Mouse (Mus musculus): ENCODE results near the gene Sh3pxd2a. TPM values are rescaled to one million over a fixed set of nuclear protein-coding genes. Genes with fewer than 3 reads are reported as not detected.

Gene Sh3pxd2a
- polyA plus RNA-seq, 1 experiment, result 15.5 TPM

GRCm38 (mm10) chr19:47446130-47446529 lies 18.1 kb downstream of the Sh3pxd2a start:
- Histone ChIP-seq H3K27me3 (replicated peaks; ENCODE audit: control insufficient read depth, insufficient read depth, low read length) (no peaks in the 10 kb centered on the region), H3K4me1 (ENCODE audit: control insufficient read depth, insufficient read depth, low read length) (peaks cover 19% of the 10 kb centered on the region), H3K4me3 (ENCODE audit: insufficient read depth, low read depth, low read length) (no peak overlapping the region), H3K27ac (ENCODE audit: insufficient read depth, low read depth, low read length) (no peak overlapping the region), H3K36me3 (ENCODE audit: control insufficient read depth, insufficient read depth, low read length) (no peaks in the 10 kb centered on the region)
- TF ChIP-seq POLR2A (IDR thresholded peaks at IDR 0.05; ENCODE audit: low read depth, low read length) (no peak), CTCF (conservative IDR thresholded peaks at IDR 0.05; ENCODE audit: insufficient read depth, insufficient read length, low read depth, low read length) (no peak)
- no peak for DNase-seq
- WGBS, result 75% methylated on average over 9 of the region's 9 CpGs

GRCm38 (mm10) chr19:47445726-47446125 lies 18.5 kb downstream of the Sh3pxd2a start:
- no peak for DNase-seq
- H3K36me3 ChIP-seq (ENCODE audit: control insufficient read depth, insufficient read depth, low read length), result no peaks in the 10 kb centered on the region
- WGBS, result 87% methylated on average over 6 of the region's 6 CpGs
- H3K4me1 ChIP-seq (ENCODE audit: control insufficient read depth, insufficient read depth, low read length), result peaks cover 15% of the 10 kb centered on the region
- H3K4me3 ChIP-seq (ENCODE audit: insufficient read depth, low read depth, low read length), result no peak overlapping the region
- no peak overlapping the region for H3K27ac ChIP-seq (ENCODE audit: insufficient read depth, low read depth, low read length)
- H3K27me3 ChIP-seq (replicated peaks; ENCODE audit: control insufficient read depth, insufficient read depth, low read length), result no peaks in the 10 kb centered on the region
- no peak for TF ChIP-seq CTCF (conservative IDR thresholded peaks at IDR 0.05; ENCODE audit: insufficient read depth, insufficient read length, low read depth, low read length)
- no peak for TF ChIP-seq POLR2A (IDR thresholded peaks at IDR 0.05; ENCODE audit: low read depth, low read length)

DNA sequence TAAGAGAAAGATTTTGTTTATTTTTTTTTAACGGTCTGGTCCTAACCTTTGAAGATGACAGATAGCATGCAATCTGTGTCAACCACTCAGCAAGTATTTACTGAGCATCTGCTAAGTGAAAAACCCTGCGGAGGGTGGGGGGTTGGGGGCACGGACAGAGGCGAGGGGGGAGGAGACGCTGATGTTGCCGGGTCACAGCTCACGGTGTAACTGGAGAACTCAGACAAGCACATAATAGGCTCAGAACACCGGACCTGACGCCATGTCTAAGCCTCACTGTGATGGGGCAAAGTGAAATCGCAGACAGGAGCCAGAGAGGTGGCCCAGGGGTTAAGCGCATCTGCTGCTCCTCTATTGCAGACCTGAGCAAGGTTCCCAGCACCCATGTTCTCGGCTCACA lies 19.7 kb downstream of the Sh3pxd2a start:
- H3K27ac ChIP-seq (ENCODE audit: insufficient read depth, low read depth, low read length), result no peak overlapping the region
- H3K27me3 ChIP-seq (replicated peaks; ENCODE audit: control insufficient read depth, insufficient read depth, low read length), result no peaks in the 10 kb centered on the region
- TF ChIP-seq POLR2A (IDR thresholded peaks at IDR 0.05; ENCODE audit: low read depth, low read length), result no peak
- DNase-seq, result no peak
- no peaks in the 10 kb centered on the region for H3K36me3 ChIP-seq (ENCODE audit: control insufficient read depth, insufficient read depth, low read length)
- peaks cover 5% of the 10 kb centered on the region; the same call in 1 of the 2 replicates for H3K4me1 ChIP-seq (ENCODE audit: control insufficient read depth, insufficient read depth, low read length)
- 52% methylated on average over 12 of the region's 12 CpGs for WGBS
- no peak overlapping the region for H3K4me3 ChIP-seq (ENCODE audit: insufficient read depth, low read depth, low read length)

GRCm38 (mm10) chr19:47442294-47442627 lies 21.9 kb downstream of the Sh3pxd2a start:
- no peaks in the 10 kb centered on the region for H3K36me3 ChIP-seq (ENCODE audit: control insufficient read depth, insufficient read depth, low read length)
- H3K27ac ChIP-seq (ENCODE audit: insufficient read depth, low read depth, low read length), result no peak overlapping the region
- TF ChIP-seq POLR2A (IDR thresholded peaks at IDR 0.05; ENCODE audit: low read depth, low read length), result no peak
- TF ChIP-seq CTCF (conservative IDR thresholded peaks at IDR 0.05; ENCODE audit: insufficient read depth, insufficient read length, low read depth, low read length), result no peak
- no peaks in the 10 kb centered on the region for H3K4me1 ChIP-seq (ENCODE audit: control insufficient read depth, insufficient read depth, low read length)
- WGBS, result 90% methylated on average over 6 of the region's 6 CpGs
- no peaks in the 10 kb centered on the region for H3K27me3 ChIP-seq (replicated peaks; ENCODE audit: control insufficient read depth, insufficient read depth, low read length)
- no peak for DNase-seq
- no peak overlapping the region for H3K4me3 ChIP-seq (ENCODE audit: insufficient read depth, low read depth, low read length)

GRCm38 (mm10) chr19:47441541-47442293 lies 22.5 kb downstream of the Sh3pxd2a start:
- Histone ChIP-seq H3K36me3 (ENCODE audit: control insufficient read depth, insufficient read depth, low read length) (no peaks in the 10 kb centered on the region), H3K4me3 (ENCODE audit: insufficient read depth, low read depth, low read length) (no peak overlapping the region), H3K4me1 (ENCODE audit: control insufficient read depth, insufficient read depth, low read length) (no peaks in the 10 kb centered on the region), H3K27me3 (replicated peaks; ENCODE audit: control insufficient read depth, insufficient read depth, low read length) (no peaks in the 10 kb centered on the region), H3K27ac (ENCODE audit: insufficient read depth, low read depth, low read length) (no peak overlapping the region)
- TF ChIP-seq CTCF (conservative IDR thresholded peaks at IDR 0.05; ENCODE audit: insufficient read depth, insufficient read length, low read depth, low read length) (no peak), POLR2A (IDR thresholded peaks at IDR 0.05; ENCODE audit: low read depth, low read length) (no peak)
- no peak for DNase-seq
- 80% methylated on average over 17 of the region's 17 CpGs for WGBS

GRCm38 (mm10) chr19:47440967-47441366 lies 23.2 kb downstream of the Sh3pxd2a start:
- TF ChIP-seq POLR2A (IDR thresholded peaks at IDR 0.05; ENCODE audit: low read depth, low read length) (no peak), CTCF (conservative IDR thresholded peaks at IDR 0.05; ENCODE audit: insufficient read depth, insufficient read length, low read depth, low read length) (no peak)
- Histone ChIP-seq H3K27me3 (replicated peaks; ENCODE audit: control insufficient read depth, insufficient read depth, low read length) (no peaks in the 10 kb centered on the region), H3K36me3 (ENCODE audit: control insufficient read depth, insufficient read depth, low read length) (no peaks in the 10 kb centered on the region), H3K4me3 (ENCODE audit: insufficient read depth, low read depth, low read length) (no peak overlapping the region), H3K27ac (ENCODE audit: insufficient read depth, low read depth, low read length) (no peak overlapping the region), H3K4me1 (ENCODE audit: control insufficient read depth, insufficient read depth, low read length) (no peaks in the 10 kb centered on the region)
- no peak for DNase-seq
- WGBS, result 83% methylated on average over 4 of the region's 4 CpGs

GRCm38 (mm10) chr19:47440435-47440803 lies 23.8 kb downstream of the Sh3pxd2a start:
- no peak for DNase-seq
- Histone ChIP-seq H3K4me3 (ENCODE audit: insufficient read depth, low read depth, low read length) (no peak overlapping the region), H3K27me3 (replicated peaks; ENCODE audit: control insufficient read depth, insufficient read depth, low read length) (no peaks in the 10 kb centered on the region), H3K4me1 (ENCODE audit: control insufficient read depth, insufficient read depth, low read length) (no peaks in the 10 kb centered on the region), H3K36me3 (ENCODE audit: control insufficient read depth, insufficient read depth, low read length) (no peaks in the 10 kb centered on the region), H3K27ac (ENCODE audit: insufficient read depth, low read depth, low read length) (no peak overlapping the region)
- 94% methylated on average over 7 of the region's 7 CpGs for WGBS
- no peak for TF ChIP-seq CTCF (conservative IDR thresholded peaks at IDR 0.05; ENCODE audit: insufficient read depth, insufficient read length, low read depth, low read length)
- no peak for TF ChIP-seq POLR2A (IDR thresholded peaks at IDR 0.05; ENCODE audit: low read depth, low read length)
